Mouse (Mus musculus) heart, adult 8-10 months (tissue): Measurements from ENCODE around the gene Nxpe4. TPM values are rescaled to one million over a fixed set of nuclear protein-coding genes. Genes with fewer than 3 reads are reported as not detected.

Source experiments
- DNase-seq: peaks from one replicate; pipeline ENCODE4 v3.0.0; 2022; ENCODE audit warnings: low spot score
- total RNA-seq, 4 experiments: library from RNA; stranded (reverse); gene quantifications; 2 replicates each; pipeline ENCODE4 v1.2.4; 2022

Gene Nxpe4
- total RNA-seq, 4 experiments from 2014 or later, result 5.4 to 8.3 (median 6.4) TPM

- DNase-seq, result no peak
Observed at GRCm38 (mm10) chr9:48240431-48240830, 78.6 kb downstream of the Nxpe4 start.

- no peak for DNase-seq
Observed at GRCm38 (mm10) chr9:48241791-48242190, 80.0 kb downstream of the Nxpe4 start.

GRCm38 (mm10) chr9:48242756-48243155 is 80.9 kb downstream of the Nxpe4 start:
- DNase-seq, result no peak

GRCm38 (mm10) chr9:48244175-48244574 is 82.4 kb downstream of the Nxpe4 start:
- no peak for DNase-seq

- no peak for DNase-seq
Observed at GRCm38 (mm10) chr9:48245525-48245924, 83.7 kb downstream of the Nxpe4 start.

GRCm38 (mm10) chr9:48247276-48247675 is 85.5 kb downstream of the Nxpe4 start:
- no peak for DNase-seq

GRCm38 (mm10) chr9:48252236-48252635 is 90.4 kb downstream of the Nxpe4 start:
- no peak for DNase-seq

- DNase-seq, result no peak
Observed at GRCm38 (mm10) chr9:48257001-48257400, 95.2 kb downstream of the Nxpe4 start.

- peak; percentile 13 for DNase-seq
Observed at GRCm38 (mm10) chr9:48257741-48258423, 96.1 kb downstream of the Nxpe4 start.

GRCm38 (mm10) chr9:48264616-48265015 is 102.8 kb downstream of the Nxpe4 start:
- no peak for DNase-seq

GRCm38 (mm10) chr9:48265491-48265890 is 103.7 kb downstream of the Nxpe4 start:
- DNase-seq, result no peak

- peak; percentile 78 for DNase-seq
Observed at GRCm38 (mm10) chr9:48266286-48267027, 104.6 kb downstream of the Nxpe4 start.

GRCm38 (mm10) chr9:48267028-48267441 is 105.2 kb downstream of the Nxpe4 start:
- DNase-seq, result peak; percentile 59

- no peak for DNase-seq
Observed at GRCm38 (mm10) chr9:48267960-48268359, 106.1 kb downstream of the Nxpe4 start.

GRCm38 (mm10) chr9:48276831-48277230 is 115.0 kb downstream of the Nxpe4 start:
- no peak for DNase-seq

GRCm38 (mm10) chr9:48284221-48284620 is 122.4 kb downstream of the Nxpe4 start:
- no peak for DNase-seq

- no peak for DNase-seq
Observed at GRCm38 (mm10) chr9:48290281-48290680, 128.5 kb downstream of the Nxpe4 start.

- no peak for DNase-seq
Observed at GRCm38 (mm10) chr9:48294754-48295153, 132.9 kb downstream of the Nxpe4 start.

GRCm38 (mm10) chr9:48298983-48299382 is 137.2 kb downstream of the Nxpe4 start:
- no peak for DNase-seq

GRCm38 (mm10) chr9:48303564-48303963 is 141.7 kb downstream of the Nxpe4 start:
- peak; percentile 70 for DNase-seq

GRCm38 (mm10) chr9:48311241-48311640 is 149.4 kb downstream of the Nxpe4 start:
- no peak for DNase-seq

- DNase-seq, result peak; percentile 67
Observed at GRCm38 (mm10) chr9:48314194-48314593, 152.4 kb downstream of the Nxpe4 start.

- no peak for DNase-seq
Observed at GRCm38 (mm10) chr9:48315825-48316224, 154.0 kb downstream of the Nxpe4 start.
